Mouse (Mus musculus) left cerebral cortex, adult 9 months (tissue): ENCODE data around the gene Mcu.

Experiments used
- DNase-seq, 2 experiments: peaks; one replicate each; pipeline ENCODE4 v3.0.0; 2022; ENCODE audit warnings: low spot score in 2 of 2

Mcu gene

DNA sequence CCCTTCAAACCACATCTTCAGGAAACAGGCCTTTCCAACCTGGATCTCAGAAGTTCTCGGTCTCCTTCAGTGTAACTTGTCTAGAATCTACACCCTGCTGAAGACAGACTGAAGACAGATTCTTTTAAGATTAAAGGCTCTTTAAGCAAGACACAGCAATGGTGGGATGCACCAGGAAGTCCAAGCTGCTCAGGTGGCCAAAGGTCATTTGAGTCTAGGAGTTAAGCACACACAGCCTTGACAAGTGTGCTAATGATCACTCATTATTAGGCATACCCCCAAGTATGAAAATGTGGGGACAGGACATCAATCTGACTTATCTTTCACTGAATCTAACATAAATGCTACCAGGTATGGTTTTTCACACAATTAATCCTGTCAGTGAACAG lies 47.0 kb downstream of the Mcu start:
- DNase-seq: no peak

- no peak for DNase-seq
These were observed 47.6 kb downstream of the Mcu start for GRCm38 (mm10) chr10:59568665-59569480.

DNA sequence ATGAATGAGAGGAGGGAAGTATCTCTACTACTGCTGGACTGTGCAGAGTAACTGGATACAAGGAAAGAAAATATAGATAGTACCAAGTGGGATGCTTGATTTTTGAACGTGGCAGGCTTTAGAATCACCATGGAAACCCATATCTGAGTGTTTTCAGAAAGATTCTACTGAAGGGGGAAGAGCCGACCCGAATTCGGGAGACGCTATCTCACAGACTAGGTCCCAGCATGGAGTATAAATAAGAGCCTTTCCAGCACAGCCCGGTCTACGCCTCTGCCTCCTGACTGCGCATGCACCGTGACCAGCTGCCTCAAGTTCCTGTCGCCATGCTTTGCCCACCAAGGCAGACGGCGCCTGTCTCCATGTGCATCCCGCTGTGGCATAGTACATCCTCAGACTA lies 49.5 kb downstream of the Mcu start:
- DNase-seq: peak in 1 of 2 experiments; percentile 29

DNA sequence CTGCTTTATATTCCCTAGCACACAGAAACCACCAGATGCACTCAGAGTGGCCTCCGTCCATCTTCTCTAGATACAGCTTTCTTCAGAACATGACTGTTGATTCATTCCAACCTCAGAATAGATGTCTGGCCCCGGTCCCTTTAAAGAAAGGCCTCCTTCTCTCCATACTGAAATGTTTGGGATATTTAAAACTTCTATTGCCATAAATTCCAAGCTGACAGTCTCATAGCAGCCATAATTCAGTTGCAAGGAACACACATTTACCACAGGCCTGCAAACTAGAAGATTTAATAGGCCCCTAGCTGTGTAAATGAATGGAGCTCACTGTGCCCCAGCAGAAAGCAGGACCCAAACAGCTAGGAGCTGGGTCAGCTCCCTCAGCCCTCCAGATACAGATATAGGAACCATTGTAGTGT lies 50.5 kb downstream of the Mcu start:
- DNase-seq: no peak

- DNase-seq: no peak
These were observed 51.9 kb downstream of the Mcu start for GRCm38 (mm10) chr10:59564551-59564950.

DNA sequence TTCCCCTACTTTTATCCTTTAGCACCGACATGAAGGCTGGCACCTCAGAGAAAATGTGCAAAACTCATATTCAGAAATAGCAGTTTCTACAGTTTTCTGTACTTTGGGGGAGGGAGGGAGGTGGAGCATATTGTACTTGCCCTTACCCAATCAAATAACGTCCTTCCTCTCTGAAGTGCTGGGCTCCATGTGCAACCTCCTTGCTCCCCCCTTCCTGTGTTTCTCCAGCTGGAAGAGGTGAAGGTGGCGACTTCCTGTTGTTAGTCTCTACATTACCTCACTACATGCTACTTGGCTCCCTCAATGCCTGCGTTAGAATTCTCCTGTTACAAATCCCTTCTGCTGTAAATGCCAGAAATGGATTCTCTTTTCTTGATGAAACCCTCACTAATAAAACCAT lies 54.0 kb downstream of the Mcu start:
- DNase-seq: no peak

GRCm38 (mm10) chr10:59560126-59560525 lies 56.4 kb downstream of the Mcu start:
- no peak for DNase-seq

DNA sequence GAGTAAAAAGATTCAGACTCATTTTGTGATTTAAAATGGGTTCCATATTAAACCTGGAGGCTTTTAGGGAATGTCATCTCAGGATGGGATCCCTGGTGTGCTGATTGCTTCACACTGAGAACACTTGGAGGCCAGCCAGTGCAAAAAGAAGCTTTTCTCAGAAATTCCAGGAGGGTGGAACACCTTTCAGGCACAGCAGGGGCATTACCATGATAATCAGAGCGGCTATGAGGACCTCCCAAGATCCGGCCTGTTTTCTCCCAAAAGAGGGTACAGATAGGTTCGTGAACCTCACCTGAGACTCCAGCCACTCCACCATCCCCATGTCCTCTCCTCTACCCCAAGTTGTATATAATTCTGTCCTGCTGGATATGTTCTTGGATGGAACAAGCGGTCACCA lies 57.9 kb downstream of the Mcu start:
- DNase-seq: no peak

DNA sequence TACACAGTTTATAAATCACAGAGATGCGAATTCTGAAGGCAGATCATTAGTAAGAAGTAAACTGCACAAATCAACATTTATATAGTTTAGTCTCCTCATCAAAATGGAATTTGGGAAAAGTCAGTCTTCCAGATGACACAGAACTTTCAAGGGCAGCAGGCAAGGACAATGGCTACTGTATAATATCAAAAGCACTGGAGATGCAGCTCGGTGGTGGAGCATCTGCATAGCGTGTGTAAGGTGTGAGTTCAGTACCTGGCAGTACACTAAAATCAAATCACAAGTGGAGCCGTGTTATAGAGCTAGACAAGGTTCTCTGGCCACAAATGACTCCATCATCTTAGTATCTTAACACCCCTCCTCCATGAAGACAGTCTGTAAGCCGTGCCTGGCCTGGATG lies 58.3 kb downstream of the Mcu start:
- no peak for DNase-seq

GRCm38 (mm10) chr10:59556541-59556940 lies 60.0 kb downstream of the Mcu start:
- no peak for DNase-seq

- DNase-seq: no peak
These were observed 62.2 kb downstream of the Mcu start for GRCm38 (mm10) chr10:59554243-59554642.

- no peak for DNase-seq
These were observed 64.0 kb downstream of the Mcu start for GRCm38 (mm10) chr10:59552456-59552855.

- DNase-seq: no peak
These were observed 67.6 kb downstream of the Mcu start for GRCm38 (mm10) chr10:59548768-59549333.

DNA sequence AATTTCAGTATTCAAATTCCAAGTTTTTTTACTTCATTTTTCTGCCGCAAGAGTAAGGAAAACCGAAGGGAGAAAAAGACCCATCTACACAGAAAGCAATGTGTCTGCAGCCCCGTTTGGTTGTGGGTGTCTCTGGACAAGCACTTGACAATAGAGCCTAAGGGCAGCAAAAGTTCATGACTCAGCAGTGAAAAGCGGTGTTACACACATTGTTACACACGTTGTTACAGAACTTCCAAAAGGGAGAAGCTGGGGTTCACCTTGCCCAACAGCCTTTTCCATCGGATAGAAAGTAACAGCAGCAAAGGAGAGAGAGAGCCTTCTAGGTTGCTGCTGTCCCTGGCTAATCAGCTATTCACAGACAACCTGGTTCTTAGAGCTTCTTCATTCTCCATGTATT lies 68.3 kb downstream of the Mcu start:
- no peak for DNase-seq

GRCm38 (mm10) chr10:59547426-59547825 lies 69.1 kb downstream of the Mcu start:
- no peak for DNase-seq

- no peak for DNase-seq
These were observed 71.3 kb downstream of the Mcu start for GRCm38 (mm10) chr10:59545169-59545568.

GRCm38 (mm10) chr10:59543351-59543750 lies 73.1 kb downstream of the Mcu start:
- no peak for DNase-seq

DNA sequence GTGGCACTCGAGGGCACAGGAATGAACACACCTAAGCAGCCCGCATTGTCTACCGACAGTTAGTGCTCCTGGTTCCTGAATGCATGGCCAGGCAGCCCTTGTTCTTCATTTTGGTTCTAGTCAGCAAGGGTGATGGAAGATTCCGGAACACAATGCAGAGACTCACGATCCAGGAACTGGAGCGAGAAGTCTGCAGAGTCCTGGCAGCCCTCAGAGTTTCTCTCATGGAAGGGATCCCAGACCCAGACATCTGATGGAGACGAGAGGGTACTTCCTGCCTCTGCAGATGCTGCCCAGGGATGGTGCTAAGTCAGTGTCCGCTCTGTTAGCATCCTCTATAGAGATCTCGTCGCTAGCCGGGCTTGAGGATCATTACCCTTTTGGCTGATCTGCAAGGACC lies 75.0 kb downstream of the Mcu start:
- no peak for DNase-seq

- DNase-seq: no peak
These were observed 75.9 kb downstream of the Mcu start for GRCm38 (mm10) chr10:59540596-59540995.

- DNase-seq: no peak
These were observed 76.4 kb downstream of the Mcu start for GRCm38 (mm10) chr10:59540081-59540480.

DNA sequence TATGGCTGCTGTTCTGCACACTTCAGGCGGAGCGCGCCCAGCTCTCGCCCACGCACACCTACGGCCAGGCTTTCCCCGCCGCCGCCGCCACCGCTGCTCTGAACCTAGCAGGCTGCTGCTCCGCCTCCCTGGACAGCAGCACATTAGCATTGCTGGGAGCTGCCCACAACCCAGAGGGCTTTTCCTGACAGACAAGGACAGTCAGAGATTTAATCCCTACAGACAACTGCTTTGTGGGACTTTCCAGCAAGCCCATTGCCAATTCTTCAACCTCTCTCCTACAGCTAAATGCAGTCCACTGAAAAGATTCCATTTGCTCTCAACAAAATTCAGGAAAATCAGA lies 77.0 kb downstream of the Mcu start:
- peak in 1 of 2 experiments; percentile 64 for DNase-seq

GRCm38 (mm10) chr10:59538767-59539532 lies 77.5 kb downstream of the Mcu start:
- no peak for DNase-seq

GRCm38 (mm10) chr10:59538063-59538462 lies 78.4 kb downstream of the Mcu start:
- no peak for DNase-seq
